Mouse (Mus musculus): ENCODE measurements around the gene Pdgfc. TPM values are rescaled to one million over a fixed set of nuclear protein-coding genes. Genes with fewer than 3 reads are reported as not detected.

The Pdgfc gene
- total RNA-seq, 2 experiments from 2014 or later: 10.4 to 11.3 TPM

Other genes starting within 250 kb of the Pdgfc start
- 10 to 100 TPM in 1 of 2 experiments, 1 to 10 TPM in 1; 8.5 to 11.5 TPM for gene Gria2, start 233.6 kb upstream of the Pdgfc start, total RNA-seq (2021)
- 1 to 10 TPM; 7.9 to 9.9 TPM for gene Glrb, start 122.8 kb upstream of the Pdgfc start, total RNA-seq (2021)

Measured in adrenal gland, postnatal 10 days (tissue).